Mouse (Mus musculus): Measurements from ENCODE around the gene Arhgap44. TPM values are rescaled to one million over a fixed set of nuclear protein-coding genes. Genes with fewer than 3 reads are reported as not detected.

Gene Arhgap44
- total and polyA plus RNA-seq, 2 experiments from 2014 or later, result 23.0 to 40.7 TPM

GRCm38 (mm10) chr11:65004836-65005235, 157.9 kb downstream of the Arhgap44 start:
- no peaks in the 10 kb centered on the region for H3K9me3 ChIP-seq (ENCODE audit: low read length)
- H3K9ac ChIP-seq (replicated peaks; ENCODE audit: low read length), result no peak overlapping the region
- no peak overlapping the region for H3K27ac ChIP-seq
- no peak overlapping the region for H3K4me3 ChIP-seq (ENCODE audit: low read length)
- peaks cover 33% of the 10 kb centered on the region for H3K36me3 ChIP-seq (ENCODE audit: insufficient read depth, low read length)
- DNase-seq (ENCODE audit: low spot score) (no peak), ATAC-seq (no peak)
- no peaks in the 10 kb centered on the region for H3K4me1 ChIP-seq (ENCODE audit: insufficient read depth, low read length)
- H3K4me2 ChIP-seq (ENCODE audit: low read depth, low read length), result no peak overlapping the region
- no peak for TF ChIP-seq CTCF (IDR thresholded peaks at IDR 0.05; ENCODE audit: low read depth)
- WGBS, result 83% methylated on average over 3 of the region's 3 CpGs
- no peaks in the 10 kb centered on the region for H3K27me3 ChIP-seq (ENCODE audit: insufficient read depth, low read length)

- no peak overlapping the region for H3K27ac ChIP-seq
- H3K36me3 ChIP-seq (ENCODE audit: insufficient read depth, low read length), result peaks cover 46% of the 10 kb centered on the region
- no peak overlapping the region for H3K4me2 ChIP-seq (ENCODE audit: low read depth, low read length)
- no peak for TF ChIP-seq CTCF (IDR thresholded peaks at IDR 0.05; ENCODE audit: low read depth)
- ATAC-seq (no peak), DNase-seq (ENCODE audit: low spot score) (no peak)
- H3K9ac ChIP-seq (replicated peaks; ENCODE audit: low read length), result no peak overlapping the region
- WGBS, result 91% methylated on average over 5 of the region's 5 CpGs
- no peaks in the 10 kb centered on the region for H3K9me3 ChIP-seq (ENCODE audit: low read length)
- no peaks in the 10 kb centered on the region for H3K27me3 ChIP-seq (ENCODE audit: insufficient read depth, low read length)
- no peak overlapping the region for H3K4me3 ChIP-seq (ENCODE audit: low read length)
- no peaks in the 10 kb centered on the region for H3K4me1 ChIP-seq (ENCODE audit: insufficient read depth, low read length)
Observed at GRCm38 (mm10) chr11:65003611-65004010, 159.2 kb downstream of the Arhgap44 start.

DNA sequence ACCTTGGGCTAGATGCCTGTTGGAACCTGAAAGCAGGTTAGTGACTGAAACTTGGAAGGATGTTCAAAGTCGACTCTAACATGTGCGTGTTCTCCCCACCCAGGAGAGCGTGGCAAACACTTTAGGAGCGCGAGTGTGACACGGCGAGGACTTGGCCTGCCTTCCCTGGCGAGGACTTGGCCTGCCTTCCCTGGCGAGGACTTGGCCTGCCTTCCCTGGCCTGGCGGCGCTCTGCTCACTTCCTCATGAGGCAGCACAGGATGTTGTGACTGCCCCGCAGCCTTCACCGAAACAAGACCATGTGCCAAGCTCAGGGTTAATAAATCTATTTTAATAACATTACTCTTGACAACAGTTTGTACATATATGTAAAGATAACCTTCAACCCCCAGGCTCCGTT, 161.0 kb downstream of the Arhgap44 start:
- DNase-seq (ENCODE audit: low spot score), result no peak
- peaks cover 64% of the 10 kb centered on the region for H3K36me3 ChIP-seq (ENCODE audit: insufficient read depth, low read length)

DNA sequence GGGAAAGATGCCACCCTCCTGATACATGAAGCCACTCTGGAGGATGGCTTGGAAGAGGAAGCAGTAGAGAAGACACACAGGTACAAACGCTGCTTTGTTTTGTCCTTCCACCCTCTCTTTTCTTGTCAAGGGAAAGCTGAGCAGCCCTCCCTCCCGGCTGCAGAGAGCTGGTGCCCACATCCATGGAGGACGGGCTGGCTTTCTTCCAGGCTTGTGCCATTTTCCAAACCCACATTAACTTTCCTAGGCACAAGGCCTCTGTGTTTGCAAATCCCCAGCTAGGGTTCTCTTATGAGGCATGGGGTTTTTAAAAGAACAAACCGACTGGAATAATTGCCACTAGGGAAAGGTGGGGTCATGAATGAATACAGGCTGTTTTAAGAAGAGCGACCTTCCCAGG, 163.1 kb downstream of the Arhgap44 start:
- 77% methylated on average over 5 of the region's 5 CpGs for WGBS
- H3K27me3 ChIP-seq (ENCODE audit: insufficient read depth, low read length), result no peaks in the 10 kb centered on the region
- ATAC-seq (no peak), DNase-seq (ENCODE audit: low spot score) (no peak)
- no peaks in the 10 kb centered on the region for H3K4me1 ChIP-seq (ENCODE audit: insufficient read depth, low read length)
- H3K9me3 ChIP-seq (ENCODE audit: low read length), result no peaks in the 10 kb centered on the region
- no peak overlapping the region for H3K4me2 ChIP-seq (ENCODE audit: low read depth, low read length)
- H3K27ac ChIP-seq, result no peak overlapping the region
- TF ChIP-seq CTCF (IDR thresholded peaks at IDR 0.05; ENCODE audit: low read depth), result no peak
- H3K36me3 ChIP-seq (ENCODE audit: insufficient read depth, low read length), result peaks cover 76% of the 10 kb centered on the region
- H3K4me3 ChIP-seq (ENCODE audit: low read length), result no peak overlapping the region
- no peak overlapping the region for H3K9ac ChIP-seq (replicated peaks; ENCODE audit: low read length)

More for the DNA sequence above, 161.0 kb downstream of the Arhgap44 start:
- Histone ChIP-seq H3K27ac (no peak overlapping the region), H3K27me3 (ENCODE audit: insufficient read depth, low read length) (no peaks in the 10 kb centered on the region), H3K4me3 (ENCODE audit: low read length) (no peak overlapping the region), H3K4me1 (ENCODE audit: insufficient read depth, low read length) (no peaks in the 10 kb centered on the region), H3K9me3 (ENCODE audit: low read length) (no peaks in the 10 kb centered on the region), H3K9ac (replicated peaks; ENCODE audit: low read length) (no peak overlapping the region), H3K4me2 (ENCODE audit: low read depth, low read length) (no peak overlapping the region)
- no peak for ATAC-seq
- no peak for TF ChIP-seq CTCF (IDR thresholded peaks at IDR 0.05; ENCODE audit: low read depth)
- WGBS, result 91% methylated on average over 14 of the region's 14 CpGs

DNA sequence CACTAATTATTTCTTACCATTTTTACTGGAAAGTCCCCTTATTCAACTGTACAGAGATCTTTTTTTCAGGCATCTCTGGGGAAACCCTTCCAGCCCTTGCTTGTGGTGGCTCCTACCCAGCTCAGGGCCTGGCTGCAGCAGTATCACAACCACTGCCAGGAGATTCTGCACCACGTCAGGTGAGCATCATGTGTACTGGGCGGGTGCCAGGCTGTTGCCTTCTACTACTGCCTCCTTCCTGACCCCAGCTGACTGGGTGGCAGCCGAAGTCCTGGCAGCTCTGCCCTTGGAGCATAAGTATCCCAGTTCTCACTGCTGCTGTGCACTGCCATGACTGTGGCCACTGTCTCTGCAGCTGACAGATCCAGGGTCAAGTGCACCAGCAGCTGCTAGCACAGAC, 164.3 kb downstream of the Arhgap44 start:
- no peak for ATAC-seq
- no peak for TF ChIP-seq CTCF (IDR thresholded peaks at IDR 0.05; ENCODE audit: low read depth)
- H3K9me3 ChIP-seq (ENCODE audit: low read length), result no peaks in the 10 kb centered on the region
- WGBS, result 77% methylated on average over 3 of the region's 3 CpGs
- no peak for DNase-seq (ENCODE audit: low spot score)
- no peak overlapping the region for H3K4me3 ChIP-seq (ENCODE audit: low read length)
- H3K4me1 ChIP-seq (ENCODE audit: insufficient read depth, low read length), result no peaks in the 10 kb centered on the region
- peaks cover 85% of the 10 kb centered on the region for H3K36me3 ChIP-seq (ENCODE audit: insufficient read depth, low read length)
- no peak overlapping the region for H3K27ac ChIP-seq
- no peak overlapping the region for H3K9ac ChIP-seq (replicated peaks; ENCODE audit: low read length)
- H3K4me2 ChIP-seq (ENCODE audit: low read depth, low read length), result no peak overlapping the region
- H3K27me3 ChIP-seq (ENCODE audit: insufficient read depth, low read length), result no peaks in the 10 kb centered on the region

GRCm38 (mm10) chr11:64988556-64988955, 174.2 kb downstream of the Arhgap44 start:
- Histone ChIP-seq H3K4me2 (ENCODE audit: low read depth, low read length) (no peak overlapping the region), H3K27ac (no peak overlapping the region), H3K4me3 (ENCODE audit: low read length) (no peak overlapping the region), H3K27me3 (ENCODE audit: insufficient read depth, low read length) (no peaks in the 10 kb centered on the region), H3K36me3 (ENCODE audit: insufficient read depth, low read length) (peaks cover 69% of the 10 kb centered on the region), H3K9me3 (ENCODE audit: low read length) (no peaks in the 10 kb centered on the region), H3K4me1 (ENCODE audit: insufficient read depth, low read length) (no peaks in the 10 kb centered on the region), H3K9ac (replicated peaks; ENCODE audit: low read length) (no peak overlapping the region)
- WGBS, result 90% methylated on average over 2 of the region's 2 CpGs
- ATAC-seq (no peak), DNase-seq (ENCODE audit: low spot score) (no peak)
- no peak for TF ChIP-seq CTCF (IDR thresholded peaks at IDR 0.05; ENCODE audit: low read depth)

DNA sequence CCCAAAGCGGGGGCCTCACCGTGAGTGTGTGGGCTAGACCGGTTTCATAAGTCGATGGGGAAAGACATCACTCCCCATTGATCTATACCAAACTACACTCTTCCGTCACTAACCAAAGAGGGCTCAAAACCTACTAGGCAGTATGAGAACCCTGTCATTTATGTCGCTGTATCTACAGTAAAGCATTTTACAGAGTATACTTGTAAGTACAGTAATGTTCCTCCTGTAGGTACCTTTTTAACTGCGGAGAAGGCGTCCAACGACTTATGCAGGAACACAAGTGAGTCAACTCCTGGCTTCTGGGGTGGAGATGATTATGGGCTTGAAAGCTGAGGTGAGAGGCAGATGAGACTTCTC, 183.3 kb downstream of the Arhgap44 start:
- H3K36me3 ChIP-seq (ENCODE audit: insufficient read depth, low read length), result peaks cover 13% of the 10 kb centered on the region; the same call in 1 of the 2 replicates
- no peaks in the 10 kb centered on the region for H3K27me3 ChIP-seq (ENCODE audit: insufficient read depth, low read length)
- H3K4me2 ChIP-seq (ENCODE audit: low read depth, low read length), result peak overlapping the region; percentile 94
- H3K9me3 ChIP-seq (ENCODE audit: low read length), result no peaks in the 10 kb centered on the region
- ATAC-seq (no peak), DNase-seq (ENCODE audit: low spot score) (no peak)
- peak overlapping the region; percentile 97 for H3K4me3 ChIP-seq (ENCODE audit: low read length)
- WGBS, result 14% methylated on average over 9 of the region's 9 CpGs
- no peak for TF ChIP-seq CTCF (IDR thresholded peaks at IDR 0.05; ENCODE audit: low read depth)
- H3K9ac ChIP-seq (replicated peaks; ENCODE audit: low read length), result peak overlapping the region; percentile 75
- H3K4me1 ChIP-seq (ENCODE audit: insufficient read depth, low read length), result peaks cover 13% of the 10 kb centered on the region
- H3K27ac ChIP-seq, result no peak overlapping the region

Measured in hindbrain, postnatal 0 days (tissue).